Mouse (Mus musculus) T-helper 1 cell (primary cell): ENCODE results near the gene Foxp2.

Experiments used
- in situ Hi-C: fragments of 300-600 bp; cut with MboI, MseI; formaldehyde crosslinking; loops from one replicate; pipeline ENCODE4 v1.15.1; 2025; ENCODE audit warnings: high pct_unique_total_duplicates

Gene Foxp2

GRCm38 (mm10) chr6:15370281-15370680 is 469.1 kb downstream of the Foxp2 start:
- in situ Hi-C loops: no loop called here

DNA sequence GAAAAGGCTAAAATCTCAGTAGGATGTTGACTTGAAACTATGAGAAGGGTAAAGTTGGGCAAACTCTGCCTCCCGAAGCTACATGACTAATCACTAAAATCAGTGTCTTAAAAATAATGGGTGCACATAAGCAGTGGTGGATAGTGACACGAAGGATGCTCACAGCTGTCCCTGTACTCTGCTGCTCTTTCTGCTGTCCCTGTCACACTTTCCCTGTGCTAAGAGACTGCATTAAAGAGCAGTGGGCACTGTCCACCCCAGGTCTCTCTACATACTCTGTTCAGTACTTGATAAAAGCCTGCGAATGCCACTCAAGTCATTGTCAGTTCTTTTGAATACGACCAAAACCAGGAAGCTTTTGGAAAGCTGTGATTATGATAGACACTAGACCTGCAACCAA is 469.7 kb downstream of the Foxp2 start:
- in situ Hi-C loops: no loop called here

DNA sequence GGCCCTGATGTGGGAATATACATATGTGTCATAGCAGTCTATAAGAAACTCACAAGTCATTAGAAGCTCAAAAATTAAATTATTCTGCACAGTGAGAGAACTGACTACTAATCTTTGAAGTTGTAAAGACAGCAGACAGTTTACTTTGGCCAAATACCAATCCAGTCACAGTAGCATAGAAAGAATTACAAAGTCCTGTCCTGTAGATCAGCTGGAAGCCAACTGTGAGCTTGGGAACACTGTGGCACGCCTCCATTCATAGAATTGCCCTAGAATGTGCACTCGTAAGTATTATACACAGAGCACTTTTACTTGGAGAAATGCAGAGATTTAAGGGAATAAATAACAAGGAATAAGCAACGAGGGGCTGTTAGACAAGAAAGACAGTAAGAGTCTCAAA is 472.5 kb downstream of the Foxp2 start:
- in situ Hi-C loops: no loop called here

DNA sequence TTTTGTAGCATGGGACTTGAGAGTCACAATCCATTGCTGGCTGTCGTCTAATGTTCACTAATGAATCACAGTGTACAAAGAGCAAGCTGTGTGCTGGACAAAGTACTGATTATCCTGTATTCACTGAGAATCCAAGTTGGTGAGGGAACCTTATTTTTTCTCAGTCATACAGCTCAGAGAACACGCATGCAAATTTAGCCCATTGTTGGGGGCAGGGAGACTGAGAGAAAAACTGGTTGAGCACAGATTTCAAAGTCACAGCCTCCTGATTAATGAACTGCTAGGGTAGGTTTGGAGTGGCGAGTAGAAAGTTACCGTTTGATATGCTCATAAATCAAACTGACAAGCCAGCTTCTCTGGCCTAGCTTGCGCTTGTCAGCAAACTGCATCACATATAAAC is 477.1 kb downstream of the Foxp2 start:
- in situ Hi-C loops: no loop called here

- in situ Hi-C loops: no loop called here
Observed at GRCm38 (mm10) chr6:15396462-15396861, 495.3 kb downstream of the Foxp2 start.

- in situ Hi-C loops: no loop called here
Observed at GRCm38 (mm10) chr6:15397485-15397884, 496.3 kb downstream of the Foxp2 start.

DNA sequence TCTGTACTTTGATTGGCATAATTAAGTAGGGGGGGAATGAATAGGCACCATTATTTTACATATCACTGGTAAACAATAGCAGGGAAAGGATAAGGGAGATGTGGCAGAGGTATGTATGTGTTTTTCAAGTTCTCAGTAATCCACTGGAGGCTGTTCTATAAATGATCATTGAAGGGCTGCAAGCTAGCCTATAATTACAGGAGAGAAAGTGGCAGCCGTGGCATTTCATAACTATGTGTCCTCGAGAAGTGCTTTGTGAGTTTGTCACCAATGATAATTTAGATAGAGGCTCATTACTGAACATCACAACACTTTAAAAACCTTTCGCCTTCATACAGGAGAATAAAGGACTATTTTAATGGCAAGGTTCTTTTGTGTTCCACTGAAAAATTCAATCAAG is 500.0 kb downstream of the Foxp2 start:
- in situ Hi-C loops: no loop called here

DNA sequence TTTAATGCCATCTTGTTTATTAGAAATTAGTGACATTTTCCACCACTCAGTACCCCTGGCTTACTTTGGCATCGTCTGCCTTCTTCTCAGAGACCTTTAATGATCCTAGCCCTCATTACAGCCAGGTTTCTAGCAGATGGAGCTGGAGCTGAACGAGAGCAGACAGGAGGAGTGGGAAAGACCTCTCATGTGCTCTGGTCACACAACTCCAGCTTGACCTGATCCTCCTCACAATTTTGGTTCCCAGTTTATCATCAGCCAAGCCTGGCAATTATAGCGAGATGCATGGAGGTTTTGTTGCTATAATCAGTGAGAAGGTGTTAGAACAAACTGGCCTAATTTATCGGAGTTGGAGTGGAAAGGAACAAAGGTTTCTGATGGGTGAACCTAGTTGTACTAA is 500.9 kb downstream of the Foxp2 start:
- in situ Hi-C loops: no loop called here

DNA sequence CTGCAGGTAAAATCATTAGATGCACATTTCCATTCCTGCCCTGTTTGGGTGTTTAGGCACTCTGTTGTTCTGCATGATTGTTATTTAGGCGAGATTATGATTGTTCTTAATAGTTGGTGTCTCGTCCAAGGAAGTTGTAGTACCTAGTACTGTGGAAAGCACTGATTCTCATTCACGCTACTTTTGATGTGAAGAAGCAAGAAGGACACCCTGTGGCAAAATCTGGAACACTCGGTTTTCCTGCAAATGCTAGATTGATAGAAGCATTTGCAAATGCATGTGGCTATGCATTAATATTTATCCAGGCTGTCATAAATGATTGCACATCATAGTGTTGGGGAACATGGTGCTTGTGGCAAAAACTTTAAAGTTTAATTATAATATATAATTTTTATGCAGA is 514.0 kb downstream of the Foxp2 start:
- in situ Hi-C loops: no loop called here

DNA sequence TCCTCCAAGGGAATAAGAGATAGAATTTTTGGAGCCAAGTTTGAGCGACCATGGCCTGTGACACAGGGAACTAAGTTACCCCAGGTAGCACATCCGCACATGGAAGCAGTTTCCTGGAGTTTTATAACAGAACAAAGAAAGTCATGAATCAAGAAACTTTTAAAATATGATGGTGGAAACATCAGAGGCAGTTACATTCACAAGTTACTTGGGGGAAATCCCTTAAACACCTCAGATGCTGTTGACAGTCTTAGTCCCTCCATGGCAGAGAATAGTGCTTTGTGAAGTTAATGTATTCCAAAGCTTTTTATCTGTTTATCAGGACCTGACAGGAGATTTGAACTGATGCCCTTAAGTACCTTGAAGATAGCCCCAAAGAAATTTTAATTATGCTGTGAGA is 558.6 kb downstream of the Foxp2 start:
- in situ Hi-C loops: no loop called here

DNA sequence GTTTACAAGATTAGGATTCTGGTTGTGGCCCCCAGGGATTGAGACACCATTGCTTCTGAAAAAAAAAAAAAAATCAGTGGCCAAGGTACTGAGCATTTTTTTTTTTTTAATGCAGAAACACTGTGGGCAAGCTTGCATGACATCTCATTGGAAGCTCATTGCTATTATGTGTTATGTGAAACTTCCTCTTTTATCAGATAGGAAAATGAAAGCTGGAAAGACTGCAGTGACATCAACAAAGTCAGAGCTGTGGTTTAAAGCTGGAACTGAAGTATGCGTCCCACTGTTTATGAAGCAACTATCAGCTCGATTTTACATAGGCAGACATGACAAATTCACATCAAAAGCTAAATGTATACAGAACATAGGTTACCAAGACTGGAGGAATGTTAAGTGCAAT is 562.2 kb downstream of the Foxp2 start:
- in situ Hi-C loops: no loop called here

- in situ Hi-C loops: no loop called here
Observed at GRCm38 (mm10) chr6:15465471-15465870, 564.3 kb downstream of the Foxp2 start.

GRCm38 (mm10) chr6:15466634-15467033 is 565.5 kb downstream of the Foxp2 start:
- in situ Hi-C loops: no loop called here

GRCm38 (mm10) chr6:15486909-15487308 is 585.8 kb downstream of the Foxp2 start:
- in situ Hi-C loops: no loop called here
